Mouse (Mus musculus) forebrain, embryonic 12.5 days (tissue): ENCODE measurements at regions not wholly inside any gene's neighbourhood (a gene's known extent, or its start where the extent isn't known, plus 50 kb on each side); places are given as distances from the start of the nearest gene placed in this dataset.

ENCODE experiments used
- ATAC-seq: fragments of 200-750 bp; cut with Nextera tagmentation; 2 replicates; pipeline ENCODE4 v1.8.0; 2017; ENCODE audit warnings: moderate TSS enrichment; ENCODE audit not compliant: low FRiP score
- H3K27ac ChIP-seq: fragments of 300-500 bp; sonication (generic); 2 replicates; pipeline ENCODE4 v1.5.1; 2016; ENCODE audit warnings: mild to moderate bottlenecking
- H3K27me3 ChIP-seq: fragments of 300-500 bp; sonication (generic); 2 replicates; pipeline ENCODE4 v1.6.1; 2016; ENCODE audit warnings: mild to moderate bottlenecking
- H3K36me3 ChIP-seq: fragments of 300-500 bp; sonication (generic); replicated peaks from 2 replicates; pipeline ENCODE4 v1.6.1; 2016; ENCODE audit warnings: mild to moderate bottlenecking
- H3K4me1 ChIP-seq: fragments of 300-500 bp; sonication (generic); 2 replicates; pipeline ENCODE4 v1.6.1; 2016
- H3K4me2 ChIP-seq: fragments of 300-500 bp; sonication (generic); 2 replicates; pipeline ENCODE4 v1.6.1; 2016; ENCODE audit warnings: mild to moderate bottlenecking, moderate library complexity
- H3K4me3 ChIP-seq: fragments of 300-500 bp; sonication (generic); replicated peaks from 2 replicates; pipeline ENCODE4 v1.5.1; 2016; ENCODE audit warnings: mild to moderate bottlenecking
- H3K9ac ChIP-seq: fragments of 300-500 bp; sonication (generic); 2 replicates; pipeline ENCODE4 v1.6.1; 2016; ENCODE audit warnings: mild to moderate bottlenecking
- H3K9me3 ChIP-seq: fragments of 300-500 bp; sonication (generic); 2 replicates; pipeline ENCODE4 v1.6.1; 2016
- WGBS: fragments of 180-500 bp; shearing (Covaris S2); methylation state at CpG from one replicate; pipeline ENCODE4 v1.1.7; 2016; 5-methylcytosine and 5-hydroxymethylcytosine counted together

DNA sequence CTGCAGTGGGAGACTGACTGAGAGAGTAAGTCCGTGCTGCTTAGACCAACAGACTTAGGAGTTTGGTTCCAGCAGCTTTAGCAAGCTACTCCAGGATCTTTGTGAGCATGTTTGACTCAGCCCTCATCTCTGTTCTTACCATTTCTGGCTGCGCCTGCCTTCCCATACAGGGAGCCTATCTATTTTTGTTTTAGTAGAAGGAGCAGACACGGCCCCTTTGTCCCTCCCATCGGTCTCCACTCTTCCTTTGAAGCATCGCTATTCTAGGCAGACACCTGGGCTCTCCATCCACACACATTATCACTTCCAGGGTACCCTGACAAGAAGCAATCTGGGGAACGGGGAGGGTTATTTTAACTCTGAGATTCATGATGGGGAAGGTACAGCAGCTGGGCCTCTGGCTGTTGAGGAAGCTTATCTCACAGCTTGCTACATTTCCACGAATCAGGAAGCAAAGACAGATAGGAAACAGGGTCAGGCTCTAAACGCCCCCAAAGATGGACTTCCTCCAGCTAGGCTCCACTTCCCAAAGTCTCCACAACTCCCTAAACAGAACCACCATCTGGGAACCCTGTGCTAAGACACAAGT lies 203.0 kb upstream of the Nsun2 start:
- Histone ChIP-seq H3K9ac (no peak overlapping the region), H3K27me3 (no peaks in the 10 kb centered on the region), H3K36me3 (no peaks in the 10 kb centered on the region), H3K27ac (no peak overlapping the region), H3K4me2 (no peak overlapping the region), H3K4me3 (no peak overlapping the region), H3K9me3 (no peaks in the 10 kb centered on the region), H3K4me1 (peaks cover 4% of the 10 kb centered on the region; the same call in 1 of the 2 replicates)
- 82% methylated on average over 8 of the region's 8 CpGs for WGBS
- ATAC-seq, result no peak

DNA sequence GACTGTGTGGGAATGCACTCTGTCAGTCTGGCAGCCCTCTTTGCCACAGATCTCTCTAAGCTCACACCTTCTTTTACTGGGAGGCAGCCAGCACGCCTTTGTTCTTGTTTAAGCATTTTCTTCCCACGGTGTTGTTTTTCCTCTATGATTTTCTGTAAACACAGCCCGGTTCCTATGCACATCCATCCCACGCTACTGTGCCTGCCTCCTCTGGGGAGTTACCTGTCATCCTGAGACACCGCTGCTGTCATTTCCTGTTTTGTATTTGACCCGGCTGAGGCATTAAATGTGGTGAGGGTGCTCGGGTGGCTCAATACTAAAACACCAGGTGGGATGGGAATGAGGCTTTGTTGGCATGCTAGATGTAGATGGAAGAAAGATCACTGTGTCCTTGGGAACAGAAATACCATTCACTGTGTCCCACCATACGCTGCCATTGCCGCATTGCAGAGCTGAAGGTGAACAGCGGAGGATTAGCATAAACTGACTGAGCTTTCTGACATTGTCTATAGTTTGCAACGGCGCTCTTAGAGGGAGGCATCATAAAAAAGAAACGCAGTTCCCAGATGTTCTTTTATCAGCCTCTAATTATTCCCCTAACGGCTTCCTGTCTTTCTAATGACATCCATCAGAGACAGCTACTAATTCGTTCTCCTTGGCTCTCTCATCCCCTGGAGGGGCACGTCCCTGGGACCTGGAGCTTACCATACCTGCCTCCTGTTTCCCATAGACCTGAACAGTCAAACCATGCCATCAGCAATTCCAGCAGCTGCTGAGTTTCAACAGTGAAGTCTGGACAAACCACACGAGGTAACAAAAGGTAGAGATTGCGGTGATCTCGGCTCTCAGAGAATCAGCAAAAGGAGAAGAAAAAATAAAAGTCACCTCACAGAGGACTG lies 201.8 kb upstream of the Nsun2 start:
- H3K36me3 ChIP-seq, result no peaks in the 10 kb centered on the region
- H3K27me3 ChIP-seq, result no peaks in the 10 kb centered on the region
- H3K4me1 ChIP-seq, result peaks cover 4% of the 10 kb centered on the region; the same call in 1 of the 2 replicates
- H3K4me3 ChIP-seq, result no peak overlapping the region
- H3K4me2 ChIP-seq, result no peak overlapping the region
- 59% methylated on average over 19 of the region's 19 CpGs for WGBS
- H3K9ac ChIP-seq, result no peak overlapping the region
- ATAC-seq, result no peak
- no peak overlapping the region for H3K27ac ChIP-seq
- H3K9me3 ChIP-seq, result no peaks in the 10 kb centered on the region

DNA sequence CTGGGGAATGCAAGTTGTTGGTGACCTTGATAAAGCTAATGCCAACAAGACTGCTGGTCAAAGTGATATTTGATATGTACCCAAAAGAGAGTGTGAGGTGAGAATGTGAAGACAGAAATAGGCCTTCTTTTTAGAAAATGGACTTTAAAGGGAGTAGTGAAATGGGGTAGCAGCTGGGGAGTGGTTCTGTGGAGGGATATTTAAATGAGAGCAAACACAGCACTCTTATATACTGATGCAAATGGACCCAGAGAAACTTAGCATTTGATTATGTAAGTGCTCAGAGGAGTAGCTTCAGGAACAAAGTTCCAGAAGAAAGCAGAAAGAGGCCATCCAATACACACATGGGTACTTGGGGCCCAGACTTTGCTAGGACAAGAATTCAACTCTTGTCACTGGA lies 189.7 kb upstream of the Nsun2 start:
- no peak for ATAC-seq
- H3K4me3 ChIP-seq, result no peak overlapping the region
- no peak overlapping the region for H3K4me2 ChIP-seq
- H3K9me3 ChIP-seq, result no peaks in the 10 kb centered on the region
- H3K36me3 ChIP-seq, result no peaks in the 10 kb centered on the region
- H3K27me3 ChIP-seq, result no peaks in the 10 kb centered on the region
- no peak overlapping the region for H3K27ac ChIP-seq
- H3K9ac ChIP-seq, result no peak overlapping the region
- H3K4me1 ChIP-seq, result no peaks in the 10 kb centered on the region

DNA sequence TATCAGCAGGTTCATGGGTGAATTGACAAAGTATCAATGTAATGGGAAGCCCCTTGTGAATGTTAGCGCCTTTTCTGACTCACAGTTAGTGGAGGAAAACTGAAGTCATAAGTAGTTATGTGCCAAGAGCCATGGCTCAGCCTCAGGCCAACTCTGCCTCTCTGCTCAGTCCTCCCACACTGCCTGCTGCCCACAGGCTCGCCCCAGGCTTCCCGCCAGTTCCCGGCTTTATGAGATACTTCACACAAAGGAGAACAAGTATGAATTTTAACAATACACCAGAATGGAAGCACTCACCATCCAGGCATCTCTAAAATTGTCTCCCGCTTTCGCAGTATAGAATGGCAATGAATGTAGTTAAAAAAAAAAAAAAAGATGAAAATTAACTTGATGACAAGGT lies 176.1 kb upstream of the Nsun2 start:
- Histone ChIP-seq H3K4me2 (no peak overlapping the region), H3K9me3 (no peaks in the 10 kb centered on the region), H3K27ac (no peak overlapping the region), H3K27me3 (no peaks in the 10 kb centered on the region), H3K4me1 (no peaks in the 10 kb centered on the region), H3K36me3 (no peaks in the 10 kb centered on the region), H3K9ac (no peak overlapping the region), H3K4me3 (no peak overlapping the region)
- WGBS, result 88% methylated on average over 6 of the region's 6 CpGs
- ATAC-seq, result no peak

DNA sequence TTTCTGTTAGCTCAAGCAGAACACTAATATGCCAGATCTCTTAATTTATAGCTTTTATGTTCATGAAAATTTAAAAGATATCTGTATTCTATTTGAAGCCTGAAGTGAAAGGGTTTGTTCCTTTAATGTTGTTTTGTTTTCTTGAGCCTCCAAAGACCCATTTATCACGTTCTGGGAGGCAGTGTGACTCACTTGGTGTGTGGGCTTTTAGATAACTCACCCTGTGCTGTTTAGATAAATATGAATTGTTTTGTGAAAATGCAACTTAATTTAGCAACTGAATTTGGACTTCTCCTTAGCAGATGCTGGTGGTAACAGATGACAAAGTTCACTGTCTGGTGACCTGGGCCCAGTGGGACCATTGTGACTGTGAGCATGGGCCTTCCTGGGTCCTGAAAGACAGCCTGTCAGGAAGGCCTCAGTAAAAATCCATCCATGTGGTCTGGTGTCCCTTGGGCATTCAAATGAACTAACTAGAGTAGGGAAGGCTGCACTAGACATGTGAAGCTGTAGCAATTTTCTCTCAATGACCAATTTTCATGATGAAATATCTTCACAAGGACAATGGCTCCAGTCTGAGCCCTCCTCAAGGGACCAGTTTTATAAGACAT lies 167.6 kb upstream of the Nsun2 start:
- no peak for ATAC-seq
- H3K4me3 ChIP-seq, result no peak overlapping the region
- peaks cover 11% of the 10 kb centered on the region; the same call in 1 of the 2 replicates for H3K9me3 ChIP-seq
- no peaks in the 10 kb centered on the region for H3K27me3 ChIP-seq
- no peak overlapping the region for H3K27ac ChIP-seq
- H3K9ac ChIP-seq, result no peak overlapping the region
- H3K36me3 ChIP-seq, result no peaks in the 10 kb centered on the region
- no peak overlapping the region for H3K4me2 ChIP-seq
- H3K4me1 ChIP-seq, result no peaks in the 10 kb centered on the region
- WGBS, result 58% methylated on average over 1 of the region's 1 CpGs

DNA sequence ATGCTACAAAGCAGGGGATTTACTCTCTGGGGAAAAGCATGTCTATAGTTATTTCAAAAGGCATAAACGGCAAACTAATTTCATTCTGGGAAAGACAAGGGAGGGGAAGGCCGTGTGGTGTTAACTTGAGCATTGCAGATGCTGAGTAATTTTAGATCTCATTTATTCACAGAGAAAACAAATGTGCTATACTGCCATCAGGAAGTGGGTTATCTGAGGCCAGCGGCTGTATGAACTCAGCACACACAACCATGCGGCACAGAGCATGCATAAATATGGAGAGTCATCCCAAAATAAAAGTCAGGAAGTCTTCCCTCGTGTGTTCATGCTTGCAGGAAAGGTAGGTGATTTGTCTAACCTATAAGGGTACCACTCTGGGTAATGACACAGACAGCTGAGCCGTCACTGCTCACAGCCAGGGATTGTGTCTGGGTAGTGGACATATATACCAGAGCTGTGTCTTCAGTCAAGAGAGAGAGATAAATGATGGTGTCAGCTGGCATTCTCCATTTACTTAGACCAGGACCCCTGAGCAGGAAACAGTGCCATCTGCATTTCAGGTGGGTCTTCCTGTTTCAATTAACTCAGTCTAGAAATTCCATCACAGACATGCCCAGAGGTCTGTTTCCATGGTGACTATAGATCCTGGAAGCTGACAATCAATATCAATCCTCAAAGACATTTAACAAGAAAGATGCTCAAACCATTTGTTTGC lies 160.3 kb upstream of the Nsun2 start:
- Histone ChIP-seq H3K4me1 (no peaks in the 10 kb centered on the region), H3K27me3 (no peaks in the 10 kb centered on the region), H3K27ac (no peak overlapping the region), H3K4me2 (no peak overlapping the region), H3K9me3 (peaks cover 3% of the 10 kb centered on the region; the same call in 1 of the 2 replicates), H3K9ac (no peak overlapping the region), H3K36me3 (no peaks in the 10 kb centered on the region), H3K4me3 (no peak overlapping the region)
- WGBS, result 83% methylated on average over 6 of the region's 6 CpGs
- no peak for ATAC-seq

DNA sequence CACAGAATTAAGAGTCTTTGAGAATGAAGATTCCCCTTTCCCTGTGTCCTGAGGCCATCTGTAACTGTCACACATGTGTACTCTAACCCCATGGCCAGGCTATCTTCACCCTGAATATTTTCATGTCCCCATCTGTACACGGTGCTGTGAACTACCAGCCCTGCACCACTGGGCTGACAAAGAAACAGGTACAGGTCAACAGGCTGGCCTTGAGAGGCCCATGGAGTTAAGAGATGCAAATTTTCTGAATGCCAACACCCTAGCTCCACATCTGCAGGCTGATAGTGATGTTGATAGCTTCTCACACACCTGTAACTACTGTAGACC lies 159.8 kb upstream of the Nsun2 start:
- no peaks in the 10 kb centered on the region for H3K27me3 ChIP-seq
- H3K4me2 ChIP-seq, result no peak overlapping the region
- WGBS, result 85% methylated on average over 1 of the region's 1 CpGs
- no peaks in the 10 kb centered on the region for H3K4me1 ChIP-seq
- ATAC-seq, result no peak
- H3K36me3 ChIP-seq, result no peaks in the 10 kb centered on the region
- H3K4me3 ChIP-seq, result no peak overlapping the region
- H3K9ac ChIP-seq, result no peak overlapping the region
- no peak overlapping the region for H3K27ac ChIP-seq
- no peaks in the 10 kb centered on the region for H3K9me3 ChIP-seq

DNA sequence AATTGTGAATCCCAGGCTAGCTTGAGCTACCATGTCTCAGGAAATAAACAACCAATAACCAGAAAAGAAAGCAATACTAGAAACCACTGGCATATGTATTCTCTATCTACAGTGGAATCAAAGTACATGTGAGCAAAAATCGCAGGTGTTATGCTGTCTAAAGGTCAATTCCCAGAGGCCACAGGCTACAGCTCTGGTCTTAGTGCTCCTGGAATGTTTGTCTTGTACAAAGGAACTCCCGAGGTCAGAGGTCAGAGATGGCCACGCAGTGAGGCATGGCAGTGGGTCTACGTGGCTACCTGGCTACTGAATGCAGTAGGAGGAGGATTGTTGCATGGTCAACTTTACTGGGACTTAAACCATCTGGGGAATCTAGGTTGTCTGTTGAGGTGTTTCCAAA lies 153.1 kb upstream of the Nsun2 start:
- no peak for ATAC-seq
- Histone ChIP-seq H3K4me1 (no peaks in the 10 kb centered on the region), H3K4me2 (no peak overlapping the region), H3K27me3 (no peaks in the 10 kb centered on the region), H3K9ac (no peak overlapping the region), H3K4me3 (no peak overlapping the region), H3K27ac (no peak overlapping the region), H3K9me3 (no peaks in the 10 kb centered on the region), H3K36me3 (no peaks in the 10 kb centered on the region)
- 81% methylated on average over 4 of the region's 4 CpGs for WGBS

DNA sequence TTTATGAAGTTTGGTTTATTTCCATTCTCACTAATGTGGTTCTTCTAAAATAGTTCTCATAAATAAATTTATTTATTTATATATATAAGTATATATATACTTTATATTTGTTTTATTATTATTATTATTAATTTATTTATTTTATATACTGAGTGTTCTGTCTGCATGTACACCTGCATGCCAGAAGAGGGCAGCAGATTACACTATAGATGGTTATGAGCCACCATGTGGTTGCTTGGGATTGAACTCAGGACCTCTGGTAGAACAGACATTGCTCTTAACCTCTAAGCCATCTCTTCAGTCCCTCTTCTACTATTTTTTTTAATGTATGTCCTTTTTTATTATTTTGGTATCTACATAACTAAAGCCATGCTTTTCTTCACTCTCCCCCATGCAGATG lies 148.8 kb upstream of the Nsun2 start:
- Histone ChIP-seq H3K4me2 (no peak overlapping the region), H3K9me3 (no peaks in the 10 kb centered on the region), H3K4me3 (no peak overlapping the region), H3K27me3 (no peaks in the 10 kb centered on the region), H3K4me1 (no peaks in the 10 kb centered on the region), H3K36me3 (no peaks in the 10 kb centered on the region), H3K9ac (no peak overlapping the region), H3K27ac (no peak overlapping the region)
- ATAC-seq, result no peak

DNA sequence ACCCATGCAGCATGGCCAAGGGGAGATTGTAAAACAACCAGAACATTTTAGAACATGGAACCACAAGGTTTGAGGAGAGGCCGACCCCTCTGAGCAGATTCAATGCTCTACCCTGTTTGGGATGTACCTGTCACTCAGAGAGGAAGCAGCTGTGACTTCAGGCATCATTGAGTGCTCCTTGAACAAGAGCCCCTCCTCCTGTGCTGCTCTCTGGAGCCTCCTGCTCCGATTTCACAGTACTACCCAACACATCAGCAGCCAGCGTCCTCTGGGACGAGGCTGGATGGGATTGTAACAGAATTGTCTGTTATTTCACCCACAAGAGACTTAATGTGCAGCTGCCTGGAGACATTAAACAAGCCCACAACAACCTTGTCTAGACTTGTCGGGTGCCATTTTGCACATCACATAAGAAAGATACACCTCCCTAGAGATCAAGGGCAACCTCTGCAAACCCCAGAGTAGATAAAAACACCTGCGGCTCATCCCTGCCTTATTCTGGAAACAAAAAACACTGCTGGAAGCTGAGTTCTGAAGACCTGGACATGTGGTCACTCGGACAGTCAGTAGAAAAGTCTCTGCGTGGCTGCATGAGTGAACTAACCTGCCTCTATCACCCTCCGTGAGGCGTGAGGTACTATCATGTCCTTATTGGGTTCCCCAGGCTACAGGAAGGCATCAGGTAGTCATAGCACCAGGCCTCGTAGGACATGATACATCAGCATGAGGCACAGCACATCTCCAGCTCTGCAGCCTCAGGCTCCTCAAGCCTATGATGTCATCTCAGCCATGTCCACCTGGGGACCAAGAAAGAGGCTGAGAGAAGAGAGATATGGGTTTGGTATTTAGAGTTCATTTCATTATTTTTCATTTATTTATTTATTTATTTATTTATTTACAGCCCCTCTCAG lies 140.4 kb upstream of the Nsun2 start:
- ATAC-seq, result no peak
- no peak overlapping the region for H3K4me3 ChIP-seq
- H3K4me1 ChIP-seq, result no peaks in the 10 kb centered on the region
- H3K4me2 ChIP-seq, result no peak overlapping the region
- H3K27ac ChIP-seq, result no peak overlapping the region
- H3K27me3 ChIP-seq, result no peaks in the 10 kb centered on the region
- 93% methylated on average over 11 of the region's 11 CpGs for WGBS
- H3K9ac ChIP-seq, result no peak overlapping the region
- no peaks in the 10 kb centered on the region for H3K9me3 ChIP-seq
- no peaks in the 10 kb centered on the region for H3K36me3 ChIP-seq

DNA sequence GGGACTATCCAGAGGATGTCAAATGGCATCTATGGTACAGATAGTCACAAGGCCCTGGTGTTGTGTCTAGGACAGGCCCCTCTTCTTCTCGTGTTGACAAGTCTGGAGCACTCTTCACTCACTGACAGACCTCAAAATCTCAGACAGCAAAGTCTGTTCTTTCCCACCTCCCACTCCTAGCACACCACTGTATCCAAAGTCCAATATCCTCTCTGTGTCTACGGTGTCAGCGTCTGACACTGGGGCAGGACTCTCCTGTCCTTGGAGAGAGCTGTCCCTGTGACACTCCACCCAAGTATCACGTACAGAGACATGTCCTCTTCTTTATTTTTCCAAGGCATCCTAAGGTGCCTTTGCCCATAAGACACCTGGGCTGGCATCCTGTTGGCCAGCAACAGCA lies 139.0 kb upstream of the Nsun2 start:
- Histone ChIP-seq H3K9me3 (no peaks in the 10 kb centered on the region), H3K36me3 (no peaks in the 10 kb centered on the region), H3K27me3 (no peaks in the 10 kb centered on the region), H3K27ac (no peak overlapping the region), H3K4me2 (no peak overlapping the region), H3K4me1 (no peaks in the 10 kb centered on the region), H3K9ac (no peak overlapping the region), H3K4me3 (no peak overlapping the region)
- 85% methylated on average over 4 of the region's 4 CpGs for WGBS
- no peak for ATAC-seq

DNA sequence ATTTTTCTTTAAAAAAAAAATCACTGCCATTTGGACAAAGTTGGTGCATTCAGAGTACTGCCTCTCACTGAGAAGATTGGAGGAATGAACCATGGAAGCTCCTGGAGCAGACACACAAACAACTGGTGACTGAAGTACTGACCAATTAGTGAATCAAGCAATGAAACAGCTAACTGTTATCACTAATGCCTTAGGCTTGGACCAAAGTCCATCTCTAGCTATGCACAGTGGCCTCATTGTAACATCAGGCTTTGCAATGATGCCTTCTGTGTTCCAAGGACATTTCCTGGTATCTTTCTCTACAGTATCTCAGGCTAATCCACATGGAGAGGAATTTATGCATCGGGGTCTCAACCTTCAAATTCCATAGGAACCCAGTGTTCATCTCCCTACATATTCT lies 123.2 kb upstream of the Nsun2 start:
- Histone ChIP-seq H3K9ac (no peak overlapping the region), H3K4me3 (no peak overlapping the region), H3K4me1 (no peaks in the 10 kb centered on the region), H3K27me3 (no peaks in the 10 kb centered on the region), H3K27ac (no peak overlapping the region), H3K4me2 (no peak overlapping the region), H3K36me3 (no peaks in the 10 kb centered on the region), H3K9me3 (no peaks in the 10 kb centered on the region)
- WGBS, result 85% methylated on average over 1 of the region's 1 CpGs
- ATAC-seq, result no peak
